Mouse (Mus musculus): ENCODE results near the gene Insyn1.

GRCm38 (mm10) chr9:58519953-58520352, 31.6 kb downstream of the Insyn1 start:
- TF ChIP-seq POLR2A (IDR thresholded peaks at IDR 0.05; ENCODE audit: borderline replicate concordance, extremely low read depth, insufficient read depth, insufficient read length, poor library complexity, severe bottlenecking) (no peak), CTCF (IDR thresholded peaks at IDR 0.05; ENCODE audit: borderline replicate concordance, extremely low read depth, insufficient read depth, insufficient read length) (no peak)

All from brain, embryonic 14.5 days (tissue).